Mouse (Mus musculus): ENCODE data around the gene C1qtnf9.

The C1qtnf9 gene

DNA sequence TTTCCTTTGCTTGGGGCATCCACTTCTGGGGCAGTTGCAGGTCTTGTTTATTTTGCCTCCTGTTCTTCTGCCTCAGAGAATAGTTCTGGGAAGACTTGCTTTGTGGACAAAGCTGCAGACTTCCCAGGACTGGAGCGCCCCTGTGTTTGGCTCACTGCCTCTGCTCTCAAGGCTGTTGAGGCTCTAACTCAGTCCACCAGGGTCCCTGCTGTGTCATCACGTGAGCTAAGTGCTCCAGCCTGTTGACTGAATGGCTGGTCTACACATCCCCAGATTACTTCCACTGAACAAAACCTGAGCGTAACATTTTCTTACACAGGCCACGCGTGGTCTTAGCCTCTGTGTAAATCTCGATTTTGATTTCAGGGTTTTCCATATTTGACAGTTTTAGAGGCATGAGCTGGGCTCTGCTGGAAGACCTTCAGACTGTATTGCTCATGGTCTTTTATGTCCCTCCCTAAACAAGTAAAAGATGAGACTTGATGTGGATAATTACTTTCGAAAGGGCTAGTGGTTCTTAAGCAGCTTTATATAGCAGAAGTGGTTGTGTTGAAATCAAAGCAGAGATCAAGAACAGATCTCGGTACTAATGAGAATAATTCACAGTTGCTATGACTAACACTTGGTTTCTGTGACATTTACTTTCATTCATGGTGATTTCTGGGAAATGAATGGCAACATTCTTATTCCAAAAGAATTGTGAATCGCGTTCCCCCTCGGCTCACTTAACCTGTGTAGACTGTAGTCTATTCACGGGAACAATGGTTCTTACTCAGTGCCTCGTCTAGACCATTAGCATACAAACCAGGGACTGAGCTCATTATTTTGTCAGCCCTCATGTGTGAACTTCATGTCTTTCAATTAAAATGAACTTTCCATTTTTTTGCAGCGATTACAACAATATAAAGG is 14.8 kb upstream of the C1qtnf9 start:
- no peak for DNase-seq

GRCm38 (mm10) chr14:60753801-60754126 is 14.2 kb upstream of the C1qtnf9 start:
- DNase-seq: no peak

DNA sequence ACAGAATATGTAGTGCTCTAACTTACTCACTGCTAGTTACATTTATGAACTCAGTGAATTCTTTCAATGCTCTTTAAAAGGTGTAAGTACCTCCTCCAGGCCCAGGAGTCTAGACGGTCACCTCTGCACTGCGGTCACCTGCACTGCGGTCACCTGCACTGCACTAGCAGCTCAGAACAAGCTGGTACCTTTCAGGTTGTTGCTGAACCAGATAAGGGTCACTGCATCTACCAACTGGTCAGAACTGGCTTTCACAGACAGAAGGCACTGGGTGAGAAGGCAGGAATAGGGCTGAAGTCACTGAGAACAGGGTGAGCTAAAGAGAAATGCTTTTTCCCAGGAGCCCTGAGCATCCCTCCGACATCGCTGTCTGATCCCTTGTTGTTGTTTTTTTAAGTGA is 13.3 kb upstream of the C1qtnf9 start:
- DNase-seq: peak; percentile 36 to 63

DNA sequence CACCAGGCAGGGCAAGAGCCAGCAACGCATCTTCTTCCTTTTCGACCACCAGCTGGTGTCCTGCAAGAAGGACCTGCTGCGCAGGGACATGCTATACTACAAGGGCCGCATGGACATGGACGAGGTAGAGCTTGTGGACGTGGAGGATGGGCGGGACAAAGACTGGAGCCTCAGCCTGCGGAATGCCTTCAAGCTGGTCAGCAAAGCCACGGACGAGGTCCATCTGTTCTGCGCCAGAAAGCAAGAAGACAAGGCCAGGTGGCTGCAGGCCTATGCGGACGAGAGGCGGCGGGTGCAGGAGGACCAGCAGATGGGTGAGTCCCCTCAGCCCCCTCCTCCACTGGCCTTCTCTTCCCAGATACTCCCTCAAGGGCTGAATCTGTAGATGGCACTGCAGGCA is 11.7 kb upstream of the C1qtnf9 start:
- DNase-seq: no peak

DNA sequence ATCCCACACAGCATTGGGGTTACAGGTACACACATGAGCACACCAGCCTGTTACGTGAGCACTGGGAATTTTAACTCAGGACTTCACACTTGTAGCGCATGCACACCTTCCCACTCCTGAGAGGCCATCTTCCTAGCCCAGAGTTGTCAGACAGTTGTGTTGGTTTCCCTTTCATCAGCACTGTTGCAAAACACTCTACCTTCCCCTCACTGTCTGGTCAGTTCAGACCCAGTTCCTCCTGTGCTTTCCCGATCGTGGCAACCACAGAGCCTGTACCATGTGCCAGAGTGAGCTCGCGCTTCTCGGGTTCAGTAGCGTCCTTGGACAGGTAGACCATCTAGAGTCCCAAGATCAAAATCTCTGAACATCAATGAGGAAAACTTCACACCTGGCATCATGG is 10.7 kb upstream of the C1qtnf9 start:
- DNase-seq: no peak

DNA sequence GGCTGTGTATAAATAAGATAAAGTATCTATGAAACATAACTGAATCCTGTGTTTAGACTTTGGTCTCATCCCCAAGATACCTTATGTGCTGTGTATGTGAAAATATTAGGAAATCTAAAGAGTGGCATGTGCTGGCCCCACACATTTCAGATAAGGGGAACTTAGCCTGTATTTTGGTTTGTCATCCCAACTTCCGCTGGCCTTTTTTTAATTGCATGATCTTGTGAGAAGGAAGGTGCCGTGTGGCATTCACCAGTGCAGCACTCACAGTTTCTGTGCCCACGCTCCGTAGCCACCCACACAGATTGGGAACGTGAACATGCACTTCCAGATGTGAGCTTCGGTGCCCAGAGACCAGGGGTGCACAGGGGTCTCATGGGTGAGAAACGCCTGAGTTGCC is 10.2 kb upstream of the C1qtnf9 start:
- DNase-seq: no peak

DNA sequence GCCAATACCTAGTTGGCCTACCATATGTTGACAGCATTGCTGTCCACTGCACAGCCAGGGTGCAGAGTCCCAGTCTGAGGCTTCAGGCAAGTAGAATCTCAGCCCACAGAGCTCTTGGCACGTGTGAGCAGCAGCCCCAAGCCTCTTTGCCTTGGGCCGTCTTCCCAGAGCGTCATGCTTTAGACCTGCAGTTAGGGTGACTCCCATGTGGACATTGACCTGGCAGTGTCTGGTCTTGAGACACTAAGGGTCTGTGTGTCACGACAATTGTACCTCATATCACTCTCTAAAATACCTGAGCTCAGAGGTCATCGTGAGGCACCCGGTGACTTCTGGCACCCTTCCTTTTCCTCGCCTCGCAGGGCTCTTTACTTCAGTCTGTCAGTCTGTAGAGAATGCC is 8.8 kb upstream of the C1qtnf9 start:
- DNase-seq: no peak

- DNase-seq: no peak
Observed at GRCm38 (mm10) chr14:60761801-60762200, 6.1 kb upstream of the C1qtnf9 start.

GRCm38 (mm10) chr14:60762754-60763153 is 5.2 kb upstream of the C1qtnf9 start:
- DNase-seq: no peak

GRCm38 (mm10) chr14:60763746-60764145 is 4.2 kb upstream of the C1qtnf9 start:
- DNase-seq: no peak

DNA sequence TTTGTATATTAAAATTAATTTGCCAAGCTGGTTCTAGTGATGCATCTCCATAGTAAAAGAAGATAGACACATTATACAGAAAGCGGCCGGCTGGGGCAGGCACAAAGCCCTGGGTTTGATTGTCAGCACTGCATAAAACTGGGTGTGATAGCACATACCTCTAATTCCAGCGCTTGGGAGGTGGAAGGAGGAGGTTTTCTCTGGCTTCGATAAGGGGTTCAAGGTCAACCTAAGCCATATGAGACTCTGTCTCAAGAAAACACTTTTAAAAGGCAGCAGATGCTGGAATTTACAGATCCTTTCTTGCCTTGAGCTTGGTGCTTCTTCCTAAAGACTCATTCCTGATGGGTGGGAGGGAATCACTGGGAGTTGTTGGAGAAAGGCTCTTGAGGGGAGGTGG is 3.4 kb upstream of the C1qtnf9 start:
- no peak for DNase-seq

DNA sequence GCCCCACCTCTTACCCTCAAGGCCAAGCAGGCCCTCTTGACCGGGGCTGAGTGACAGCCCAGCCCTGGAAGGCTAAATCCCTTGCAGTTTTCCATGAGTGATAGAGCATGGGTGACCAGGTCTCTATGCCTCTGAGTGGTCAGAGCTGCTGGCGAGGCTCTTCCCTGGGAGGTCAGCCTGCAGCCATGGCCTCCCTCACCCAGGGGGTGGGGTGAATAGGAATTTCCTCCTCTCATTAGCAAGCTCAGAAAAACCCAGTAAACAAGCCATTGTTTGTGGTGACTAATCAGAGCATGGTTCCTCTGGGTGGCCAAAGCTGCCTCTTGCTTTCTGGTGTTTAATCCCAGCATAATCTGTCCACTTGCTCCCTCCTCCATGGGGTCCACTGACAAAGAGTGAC is 2.9 kb upstream of the C1qtnf9 start:
- peak in 1 of 2 experiments; percentile 28 for DNase-seq

DNA sequence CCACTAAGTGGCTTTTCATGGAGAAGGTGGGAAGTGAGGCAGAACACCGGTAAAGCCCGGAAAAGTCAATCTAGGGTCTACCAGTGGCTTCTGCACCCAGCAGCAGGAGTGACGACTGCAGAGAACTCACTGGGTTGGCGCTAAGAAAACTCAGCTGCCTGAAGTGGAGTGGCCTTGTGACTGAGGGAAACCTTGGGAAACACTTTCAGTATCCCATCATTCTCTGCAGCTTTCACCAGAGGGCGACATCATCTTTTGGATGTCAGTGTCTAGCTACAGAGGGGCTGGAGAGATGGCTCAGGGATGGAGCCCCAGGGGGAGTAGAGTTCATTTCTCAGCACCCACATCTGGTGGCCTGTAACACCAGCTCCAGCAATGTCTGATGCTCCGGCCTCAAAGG is 1.4 kb downstream of the C1qtnf9 start:
- no peak for DNase-seq

DNA sequence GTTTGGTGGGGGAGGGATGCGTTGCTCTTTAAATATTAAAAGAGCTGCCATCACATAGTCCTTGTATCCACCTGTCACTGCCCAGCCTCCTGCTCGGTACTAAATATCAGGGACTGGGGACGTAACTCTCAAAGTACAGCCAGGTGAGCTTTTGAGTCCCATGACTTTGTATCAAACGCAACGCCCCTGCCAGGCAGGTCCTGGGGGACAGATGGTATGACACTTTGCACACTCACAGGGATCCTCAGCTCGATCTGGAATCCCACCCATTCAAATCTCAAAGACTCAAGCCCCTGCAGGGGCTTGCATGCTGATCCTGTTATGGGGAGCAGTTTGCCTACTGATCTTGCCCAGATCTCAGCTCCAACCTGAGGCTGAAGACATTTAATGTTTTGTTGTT is 2.7 kb downstream of the C1qtnf9 start:
- no peak for DNase-seq

DNA sequence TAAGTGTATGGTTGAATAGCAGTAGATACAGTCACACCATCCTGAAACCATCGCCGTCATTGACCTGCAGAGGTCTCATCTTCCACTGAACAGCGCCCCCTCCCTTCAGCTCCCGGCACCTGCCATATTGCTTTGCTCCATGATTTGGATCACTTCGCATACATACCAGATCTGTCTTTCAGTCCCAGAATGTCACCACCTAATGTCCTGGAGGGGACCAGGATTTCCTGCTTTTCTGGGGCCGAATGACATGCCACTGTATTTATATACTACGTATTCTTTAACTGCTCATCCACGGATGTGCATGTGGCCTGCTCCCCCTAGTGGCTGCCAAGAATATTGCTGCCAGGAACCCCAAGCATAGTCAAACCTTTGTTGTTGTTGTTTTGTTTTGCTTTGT is 3.1 kb downstream of the C1qtnf9 start:
- peak; percentile 38 to 65 for DNase-seq

DNA sequence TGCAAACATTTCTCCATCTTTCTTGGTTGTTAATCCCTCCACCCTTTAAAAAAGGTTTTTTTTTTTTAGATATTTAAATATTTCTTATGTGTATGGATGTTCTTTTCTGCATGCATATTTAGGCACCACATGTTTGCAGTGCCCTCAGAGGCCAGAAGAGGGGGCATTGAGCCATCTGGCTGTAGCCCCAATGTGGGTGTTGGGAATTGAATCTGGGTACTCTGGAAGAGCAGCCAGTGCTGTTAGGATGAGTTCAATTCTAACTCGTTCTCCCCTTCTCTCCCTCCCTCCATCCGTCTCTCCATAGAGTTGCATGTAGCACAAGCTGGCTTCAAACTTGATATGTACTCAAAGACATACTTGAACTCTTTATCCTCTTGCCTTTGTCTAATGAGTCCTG is 5.5 kb downstream of the C1qtnf9 start:
- DNase-seq: no peak

DNA sequence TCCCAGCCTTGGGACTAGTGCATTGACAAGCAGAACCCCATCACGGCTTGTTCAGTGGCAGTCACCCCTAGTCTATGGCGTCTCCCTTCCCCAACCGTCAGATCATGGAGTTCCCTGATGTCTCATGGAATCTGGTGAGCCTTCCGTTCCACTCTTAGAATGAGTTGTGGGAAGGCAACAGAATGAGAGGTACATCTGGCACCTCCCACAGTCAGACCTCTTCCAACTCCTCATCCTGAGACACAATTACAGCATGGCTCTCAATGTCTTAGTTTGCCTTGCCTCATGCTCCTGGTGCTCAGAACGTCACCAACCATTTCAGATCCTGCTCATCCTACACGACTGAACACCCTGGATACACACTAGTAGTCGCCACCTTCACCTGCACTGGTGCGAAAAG is 8.6 kb downstream of the C1qtnf9 start:
- DNase-seq: no peak

DNA sequence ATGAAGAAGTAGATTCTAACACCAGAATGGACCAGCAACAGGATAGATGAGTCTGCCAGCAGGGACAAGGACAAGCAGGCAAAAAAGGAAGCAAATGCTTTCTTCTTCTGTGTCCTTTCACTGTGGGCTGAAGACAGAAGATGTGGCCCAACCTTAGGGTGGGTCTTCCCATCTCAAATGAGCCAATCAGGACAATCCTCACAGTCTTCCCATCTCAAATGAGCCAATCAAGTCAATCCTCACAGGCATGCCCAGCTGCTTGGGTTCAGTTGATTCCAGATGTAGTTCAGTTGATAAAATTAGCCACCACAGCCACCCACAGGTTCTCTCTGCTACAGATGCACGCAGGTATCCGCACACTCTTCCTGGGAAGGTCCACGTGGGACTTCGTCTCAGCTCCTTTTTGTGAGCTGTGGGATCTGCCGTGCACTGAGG is 9.6 kb downstream of the C1qtnf9 start:
- DNase-seq: no peak

- DNase-seq: no peak
Observed at GRCm38 (mm10) chr14:60779198-60779597, 11.3 kb downstream of the C1qtnf9 start.

DNA sequence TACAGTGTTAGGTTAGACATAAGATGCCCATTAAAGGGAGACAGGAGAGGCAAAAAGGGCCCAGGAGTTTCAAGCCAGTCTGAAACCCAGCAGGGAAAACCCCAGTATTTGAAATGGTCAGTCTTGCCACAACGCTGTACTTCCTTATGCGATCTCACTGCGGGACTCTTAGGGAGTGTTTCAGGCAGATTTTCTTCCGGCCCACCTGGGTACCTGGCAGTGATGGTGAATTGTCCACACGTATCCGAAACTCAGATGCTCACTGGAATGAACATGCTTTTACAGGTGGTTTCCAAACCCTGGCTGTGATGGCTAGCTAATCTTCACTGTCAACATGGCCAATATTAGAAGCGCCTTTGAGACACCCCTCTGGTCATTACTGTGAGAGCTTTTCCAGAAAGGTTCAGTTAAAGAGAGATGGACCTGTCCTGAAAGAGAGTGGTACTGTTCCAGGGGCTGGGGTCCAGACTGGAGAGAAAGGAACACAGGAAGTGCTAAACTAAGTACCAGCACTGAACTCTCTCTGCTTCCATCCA is 14.3 kb downstream of the C1qtnf9 start:
- DNase-seq: no peak

- DNase-seq: no peak
Observed at GRCm38 (mm10) chr14:60783196-60783595, 15.3 kb downstream of the C1qtnf9 start.

DNA sequence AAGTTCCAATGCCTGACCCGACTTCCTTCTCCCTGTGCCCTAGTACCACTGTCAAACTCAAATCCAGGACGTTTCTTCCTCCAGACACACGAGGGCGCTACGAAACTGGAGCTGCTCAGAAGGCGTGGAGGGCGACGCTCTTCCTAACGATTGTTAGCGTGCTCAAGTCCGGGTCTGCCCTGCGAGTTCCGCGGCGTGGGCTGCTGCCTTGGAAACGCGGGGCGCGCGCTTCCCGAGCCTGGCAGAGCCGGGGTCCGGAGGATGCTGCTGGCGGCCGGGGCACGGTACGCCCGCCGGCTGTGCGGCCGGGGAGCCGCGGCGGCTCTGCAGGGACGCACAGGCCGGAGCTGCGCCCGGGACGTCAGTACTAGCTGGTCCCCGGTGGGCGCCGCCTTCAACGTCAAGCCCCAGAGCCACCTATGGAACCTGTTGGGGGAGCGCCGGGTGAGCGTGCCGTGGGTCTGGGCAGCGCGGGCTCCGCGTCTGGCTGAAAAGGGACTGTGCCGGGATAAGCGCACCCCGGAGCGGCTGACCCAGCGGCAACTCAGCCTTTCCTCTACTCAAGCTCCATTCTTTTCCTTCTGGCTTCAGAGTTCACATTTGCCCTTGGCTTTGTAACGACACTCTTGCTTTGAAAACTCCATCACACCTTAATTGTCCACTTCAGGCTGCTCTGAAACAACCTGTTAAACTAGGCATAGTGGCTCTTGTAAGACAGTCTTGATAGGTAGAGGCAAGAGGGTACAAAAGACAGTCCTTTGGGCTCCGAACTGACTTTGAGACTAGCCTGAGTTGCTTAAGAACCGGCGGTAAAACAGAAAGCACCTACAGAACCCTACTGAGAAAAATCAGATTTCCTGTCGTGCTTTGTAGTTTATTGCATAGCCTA is 16.7 kb downstream of the C1qtnf9 start, which contains the start of gene Mipep:
TSS of gene Mipep (plus strand) at position 147 of the 889 bp plus-strand sequence.
- DNase-seq: peak; percentile 81 to 86

DNA sequence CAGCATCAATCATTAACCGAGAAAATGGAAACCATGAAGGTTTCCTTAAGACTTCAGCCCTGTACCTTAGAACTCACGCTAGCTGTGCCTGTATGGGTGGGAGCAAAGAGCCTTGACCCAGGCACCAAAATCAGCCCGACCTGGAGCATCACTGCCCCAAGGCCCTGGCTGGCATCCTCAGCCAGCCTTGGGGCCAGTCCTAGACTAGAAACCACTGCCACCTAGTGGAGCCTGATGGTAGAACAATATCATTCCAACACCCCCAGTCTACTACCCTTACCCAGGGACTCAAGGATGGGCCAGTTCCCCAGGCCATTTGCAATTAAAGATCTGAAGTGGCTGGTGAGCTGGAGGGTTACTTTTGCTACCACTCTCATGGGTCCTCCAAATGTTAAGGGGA is 22.2 kb downstream of the C1qtnf9 start:
- peak; percentile 18 to 44 for DNase-seq
